Mouse (Mus musculus): ENCODE results near the gene Foxj1.

Gene Foxj1

GRCm38 (mm10) chr11:116306126-116306982 is 28.8 kb downstream of the Foxj1 start:
- intact Hi-C loops (cut with DNase I), result no loop called here

- intact Hi-C loops (cut with DNase I), result no loop called here
Measured at GRCm38 (mm10) chr11:116305423-116305822, 29.8 kb downstream of the Foxj1 start.

DNA sequence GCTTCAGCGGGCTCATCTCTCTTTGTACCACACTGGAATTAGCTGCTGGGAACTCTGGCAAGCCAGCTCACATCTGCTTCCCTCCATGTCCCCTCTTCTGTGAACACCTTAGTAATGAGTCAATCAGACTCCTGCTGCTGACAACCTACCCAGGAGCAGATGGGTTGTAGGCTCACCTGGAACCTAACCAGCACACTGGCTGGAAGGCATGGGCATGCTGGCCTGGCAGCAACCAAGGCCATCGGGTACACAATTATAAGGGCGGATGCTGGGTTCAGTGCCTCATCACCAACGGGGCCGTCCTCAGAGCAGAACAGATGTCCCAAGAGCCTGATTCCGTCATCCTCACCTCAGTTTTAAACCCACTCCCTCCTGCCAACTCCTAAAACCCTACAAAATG is 36.6 kb downstream of the Foxj1 start:
- intact Hi-C loops (cut with DNase I), result no loop called here

DNA sequence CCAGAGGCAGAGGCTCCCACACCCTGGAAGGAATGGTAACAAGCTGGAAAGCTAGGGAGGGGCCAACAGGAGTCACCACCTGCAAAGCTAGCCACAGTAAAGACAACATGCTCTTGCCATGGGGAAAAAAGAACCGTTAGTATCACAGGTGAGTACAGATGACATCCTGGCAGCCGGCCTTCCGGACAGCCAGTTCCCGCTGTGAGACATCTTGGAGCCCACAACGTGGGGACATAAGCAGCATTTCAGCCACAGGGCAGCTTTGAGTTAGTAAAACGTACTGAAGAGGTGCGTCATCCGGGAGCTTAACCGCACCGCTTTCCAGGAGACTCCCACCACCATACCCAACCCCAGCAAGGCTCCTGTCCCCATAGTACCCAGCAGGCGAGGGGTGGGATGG is 37.0 kb downstream of the Foxj1 start:
- intact Hi-C loops (cut with DNase I), result no loop called here

DNA sequence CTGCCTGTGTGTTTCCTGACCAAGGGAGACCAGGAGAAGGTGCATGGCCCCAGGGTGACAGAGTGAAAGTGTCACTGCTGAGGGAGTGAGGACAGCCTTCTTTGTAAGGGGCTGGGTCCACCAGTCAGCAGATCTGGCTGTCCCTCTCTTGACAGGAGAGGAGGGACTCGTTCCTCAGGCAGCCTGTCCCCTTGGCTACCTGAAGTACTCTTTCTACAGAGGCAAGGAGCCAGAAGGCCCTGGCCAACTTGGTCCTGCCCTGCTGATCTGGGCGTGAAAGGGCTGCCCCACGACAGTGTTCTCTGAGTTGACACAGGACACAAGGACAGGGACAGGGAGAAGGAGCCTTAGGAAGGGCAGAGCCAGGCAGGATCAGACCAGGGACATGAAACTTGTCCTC is 38.2 kb downstream of the Foxj1 start:
- intact Hi-C loops (cut with DNase I), result no loop called here

DNA sequence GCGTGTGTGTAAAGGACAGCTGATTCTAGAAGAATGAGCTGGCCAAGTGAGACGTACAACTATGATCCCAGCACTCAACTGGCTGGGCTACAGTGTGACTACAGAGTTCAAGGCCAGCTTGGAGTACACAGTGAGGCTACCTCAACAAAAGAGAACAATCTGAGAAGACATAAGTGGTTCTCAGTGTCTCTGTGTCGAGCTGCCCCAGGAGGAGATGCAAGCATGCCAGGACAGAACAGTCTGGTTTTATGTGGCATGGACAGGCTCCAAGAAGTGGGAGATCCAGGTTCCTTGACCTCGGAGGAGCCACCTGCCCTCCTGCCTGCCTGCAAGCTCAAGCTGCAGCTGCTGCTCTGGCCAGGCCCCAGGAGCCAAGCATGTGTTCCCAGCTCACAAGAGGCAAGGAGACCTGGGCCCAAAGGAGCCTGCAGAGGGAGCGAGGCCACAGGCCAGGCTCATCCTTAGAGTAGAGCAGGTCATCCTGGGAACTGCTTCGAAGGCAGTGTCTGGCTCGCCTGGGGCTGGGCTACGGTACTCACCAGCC is 38.9 kb downstream of the Foxj1 start:
- intact Hi-C loops (cut with DNase I), result no loop called here

DNA sequence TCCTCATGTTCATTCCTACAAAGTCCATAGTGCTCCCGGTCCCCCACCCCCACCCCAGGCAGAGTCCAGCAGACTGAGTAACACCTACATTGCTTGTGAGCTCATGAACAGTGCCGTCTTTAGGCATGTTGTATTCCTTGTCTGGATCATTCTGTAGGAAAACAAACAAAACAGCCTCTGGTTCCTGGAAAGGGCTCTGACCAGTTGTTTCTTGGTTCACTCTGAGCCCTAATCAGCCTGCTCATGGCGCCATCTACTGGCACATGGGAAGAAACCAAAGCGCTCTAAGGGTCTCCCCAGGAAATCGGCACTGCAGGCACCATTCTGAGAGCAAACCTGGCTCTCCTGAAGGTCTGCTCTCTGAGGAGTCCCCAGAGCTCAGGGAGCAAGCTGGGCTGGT is 40.9 kb downstream of the Foxj1 start:
- intact Hi-C loops (cut with DNase I), result loop anchor here (2.0 to 5.0 kb wide), 2 partner anchors 66 to 147 kb away; no protein-coding TSS in a partner anchor

DNA sequence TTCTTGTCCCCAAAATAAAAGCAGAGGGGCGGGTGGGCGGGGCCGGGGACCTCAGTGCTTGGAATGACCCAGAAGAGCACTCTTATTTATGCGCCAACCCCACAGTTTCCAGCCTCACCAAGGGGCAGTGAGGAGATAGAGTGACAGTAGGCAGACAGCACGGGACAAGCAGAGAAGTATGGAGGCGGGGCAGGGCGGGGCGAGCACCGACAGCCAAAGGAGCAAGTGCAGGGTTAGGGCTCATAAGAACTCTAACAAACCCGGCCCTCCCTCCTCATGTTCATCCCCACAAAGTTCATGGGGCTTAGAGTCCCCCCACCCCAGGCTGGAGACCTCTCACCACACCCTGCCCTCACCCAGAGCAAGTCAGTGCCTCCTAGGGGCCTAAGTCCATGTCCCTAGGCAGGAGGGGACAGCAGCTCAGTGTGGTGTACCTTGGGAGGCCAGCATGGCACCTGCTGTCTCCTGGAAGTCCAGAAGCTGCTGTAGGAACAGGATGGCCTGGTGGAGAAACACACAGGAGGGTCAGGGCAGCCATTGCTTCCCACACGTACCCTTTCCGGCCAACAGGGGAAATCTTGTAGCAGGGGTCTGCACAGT is 41.6 kb downstream of the Foxj1 start:
- intact Hi-C loops (cut with DNase I), result loop anchor here (2.0 to 5.0 kb wide), 2 partner anchors 65 to 146 kb away; no protein-coding TSS in a partner anchor

GRCm38 (mm10) chr11:116292401-116292800 is 42.8 kb downstream of the Foxj1 start:
- intact Hi-C loops (cut with DNase I), result loop anchor here (5.0 kb wide), 1 partner anchor 145 kb away; no protein-coding TSS in a partner anchor

DNA sequence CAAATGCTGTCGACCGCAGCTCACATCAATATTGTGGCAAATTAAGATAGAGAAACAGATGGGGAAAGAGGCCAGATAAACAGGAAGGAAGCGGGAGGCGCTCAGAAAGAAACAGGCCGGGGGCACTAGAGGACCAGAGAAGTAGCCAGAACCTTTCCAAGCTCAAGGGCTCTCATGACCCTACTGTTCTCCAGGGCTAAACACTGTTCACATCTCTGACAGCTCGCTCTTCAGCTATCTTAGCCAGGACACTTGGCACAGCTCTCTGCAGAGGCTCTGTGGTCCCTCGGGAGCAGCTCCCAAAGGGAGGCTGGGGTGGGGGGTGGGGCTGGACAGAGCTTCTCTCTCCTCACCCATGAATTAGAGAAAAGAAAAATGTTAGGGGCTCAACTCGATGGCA is 44.6 kb downstream of the Foxj1 start:
- intact Hi-C loops (cut with DNase I), result loop anchor here (5.0 kb wide), 1 partner anchor 143 kb away; no protein-coding TSS in a partner anchor

GRCm38 (mm10) chr11:116287351-116287750 is 47.8 kb downstream of the Foxj1 start:
- intact Hi-C loops (cut with DNase I), result no loop called here

DNA sequence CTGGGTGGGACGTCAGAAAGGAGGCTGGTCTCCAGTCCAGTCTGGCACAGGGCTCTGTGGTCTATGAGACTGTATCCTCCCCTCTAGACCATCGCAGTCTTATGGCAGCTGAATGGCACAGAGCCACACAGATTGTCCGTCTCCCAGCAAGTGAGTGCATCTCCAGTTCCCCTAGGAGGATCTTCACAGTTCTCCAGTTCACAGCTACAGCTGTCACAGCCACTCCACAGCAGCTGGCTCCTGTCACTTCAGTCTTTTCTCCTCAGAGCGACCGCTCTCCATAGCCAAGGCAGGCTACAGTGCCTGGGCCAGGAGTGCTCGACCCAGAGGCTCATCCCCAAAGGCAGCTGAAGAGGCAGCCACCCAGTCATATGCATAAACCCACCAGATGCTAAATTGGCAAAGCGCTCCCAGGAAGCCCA is 49.4 kb downstream of the Foxj1 start:
- intact Hi-C loops (cut with DNase I), result no loop called here

- intact Hi-C loops (cut with DNase I), result no loop called here
Measured at GRCm38 (mm10) chr11:116283982-116284381, 51.2 kb downstream of the Foxj1 start.

DNA sequence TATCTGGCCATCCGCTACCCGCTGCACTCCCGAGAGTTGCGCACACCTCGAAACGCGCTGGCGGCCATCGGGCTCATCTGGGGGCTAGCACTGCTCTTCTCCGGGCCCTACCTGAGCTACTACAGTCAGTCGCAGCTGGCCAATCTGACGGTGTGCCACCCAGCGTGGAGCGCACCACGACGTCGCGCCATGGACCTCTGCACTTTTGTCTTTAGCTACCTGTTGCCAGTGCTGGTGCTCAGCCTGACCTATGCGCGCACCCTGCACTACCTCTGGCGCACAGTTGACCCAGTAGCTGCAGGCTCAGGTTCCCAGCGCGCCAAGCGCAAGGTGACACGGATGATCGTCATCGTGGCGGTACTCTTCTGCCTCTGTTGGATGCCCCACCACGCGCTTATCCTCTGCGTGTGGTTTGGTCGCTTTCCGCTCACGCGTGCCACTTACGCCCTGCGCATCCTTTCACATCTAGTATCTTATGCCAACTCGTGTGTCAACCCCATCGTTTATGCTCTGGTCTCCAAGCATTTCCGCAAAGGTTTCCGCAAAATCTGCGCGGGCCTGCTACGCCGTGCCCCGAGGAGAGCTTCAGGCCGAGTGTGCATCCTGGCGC is 52.2 kb downstream of the Foxj1 start:
- intact Hi-C loops (cut with DNase I), result no loop called here

GRCm38 (mm10) chr11:116282089-116282488 is 53.1 kb downstream of the Foxj1 start:
- intact Hi-C loops (cut with DNase I), result no loop called here

GRCm38 (mm10) chr11:116281671-116282070 is 53.5 kb downstream of the Foxj1 start:
- intact Hi-C loops (cut with DNase I), result no loop called here

- intact Hi-C loops (cut with DNase I), result no loop called here
Measured at GRCm38 (mm10) chr11:116280751-116281663, 54.2 kb downstream of the Foxj1 start, which contains the start of gene Galr2. Gene Galr2 (plus strand): TSS chr11:116280939.

All from adrenal gland (tissue).